Mouse (Mus musculus): ENCODE data around the gene Spag6.

Spag6 gene

DNA sequence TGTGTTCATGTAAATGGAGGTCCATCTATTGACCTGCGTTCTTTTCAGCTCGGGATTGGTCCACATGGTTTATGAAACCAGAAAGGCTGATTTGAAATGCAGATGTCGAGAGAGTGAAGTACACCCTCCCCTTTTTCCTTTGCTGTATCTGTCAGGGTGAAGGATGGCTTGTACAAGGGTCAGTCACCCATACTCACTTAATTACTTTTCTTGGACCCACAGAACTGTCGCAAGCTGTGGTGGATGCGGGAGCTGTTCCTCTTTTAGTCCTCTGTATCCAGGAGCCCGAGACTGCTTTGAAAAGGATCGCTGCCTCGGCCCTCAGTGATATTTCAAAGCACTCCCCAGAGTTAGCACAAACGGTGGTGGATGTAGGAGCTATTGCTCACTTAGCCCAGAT, 37.9 kb downstream of the Spag6 start:
- DNase-seq (ENCODE audit: low spot score), result no peak

DNA sequence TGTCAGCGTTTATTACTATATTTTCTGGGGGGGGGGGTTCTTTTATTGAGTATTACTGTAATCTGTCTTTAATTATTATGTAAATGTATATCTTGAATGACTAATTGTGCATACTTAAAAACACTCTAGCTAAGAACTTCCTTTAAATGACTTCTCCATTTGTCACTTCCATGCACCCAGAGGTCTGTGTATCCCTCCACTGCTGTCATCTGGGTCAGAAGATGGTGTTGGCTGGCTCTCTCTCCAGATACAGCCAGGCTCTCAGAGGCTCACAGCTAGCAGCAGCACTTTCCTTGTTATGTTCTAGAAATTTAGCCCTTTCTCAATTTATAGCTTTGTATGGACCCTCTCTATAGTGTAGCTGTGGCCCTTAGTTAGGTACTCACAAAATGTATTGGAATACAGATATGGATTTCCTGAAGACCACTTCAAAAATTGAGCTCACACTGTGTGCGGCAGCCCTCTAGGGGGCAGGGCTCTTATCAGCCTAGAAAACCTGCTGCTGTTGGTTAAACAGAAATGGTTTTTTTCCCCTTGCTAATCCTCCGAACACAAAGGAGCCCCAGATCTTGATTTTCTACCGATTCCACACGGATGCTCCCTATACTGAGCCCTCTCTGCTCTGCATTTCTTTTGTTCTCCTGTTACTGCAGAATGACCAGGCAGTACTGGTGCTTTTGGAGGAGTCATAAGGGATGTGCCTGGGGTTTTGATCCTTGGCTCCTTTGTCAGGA, 40.7 kb downstream of the Spag6 start:
- DNase-seq (ENCODE audit: low spot score), result no peak

DNA sequence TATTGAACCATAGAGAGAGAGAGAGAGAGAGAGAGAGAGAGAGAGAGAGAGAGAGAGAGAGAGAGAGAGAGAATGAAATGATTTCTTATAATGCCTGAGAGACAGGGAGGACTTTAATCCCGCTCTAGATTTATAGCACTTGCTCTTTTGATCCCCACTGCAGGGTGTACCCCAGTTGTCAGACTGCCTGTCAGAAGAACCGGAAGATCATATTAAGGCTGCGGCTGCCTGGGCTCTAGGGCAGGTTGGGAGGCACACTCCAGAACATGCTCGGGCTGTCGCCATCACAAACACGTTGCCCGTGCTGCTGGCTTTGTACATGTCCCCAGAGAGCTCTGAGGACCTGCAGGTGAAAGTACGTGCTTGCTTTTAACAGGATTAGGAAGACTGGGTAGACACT, 43.2 kb downstream of the Spag6 start:
- no peak for DNase-seq (ENCODE audit: low spot score)

DNA sequence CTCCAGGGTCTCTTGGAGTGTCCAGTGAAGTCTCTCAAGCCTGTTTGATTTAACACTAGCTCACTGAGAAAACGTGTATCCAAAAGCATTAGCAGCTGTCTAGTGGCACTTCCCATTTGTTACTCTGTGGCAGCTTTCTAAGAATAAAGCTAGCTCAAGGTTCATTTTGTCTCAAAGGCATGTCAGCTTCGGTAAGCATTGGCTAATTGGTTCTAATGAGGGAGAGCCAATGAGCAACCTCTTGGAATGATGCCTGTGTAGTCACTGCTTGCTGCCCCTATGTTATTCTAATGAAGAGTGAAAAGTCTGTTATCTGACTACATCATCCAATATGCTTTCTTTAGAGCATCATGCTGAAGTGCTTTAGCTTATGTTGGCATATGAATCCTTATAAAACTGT, 45.4 kb downstream of the Spag6 start:
- no peak for DNase-seq (ENCODE audit: low spot score)

DNA sequence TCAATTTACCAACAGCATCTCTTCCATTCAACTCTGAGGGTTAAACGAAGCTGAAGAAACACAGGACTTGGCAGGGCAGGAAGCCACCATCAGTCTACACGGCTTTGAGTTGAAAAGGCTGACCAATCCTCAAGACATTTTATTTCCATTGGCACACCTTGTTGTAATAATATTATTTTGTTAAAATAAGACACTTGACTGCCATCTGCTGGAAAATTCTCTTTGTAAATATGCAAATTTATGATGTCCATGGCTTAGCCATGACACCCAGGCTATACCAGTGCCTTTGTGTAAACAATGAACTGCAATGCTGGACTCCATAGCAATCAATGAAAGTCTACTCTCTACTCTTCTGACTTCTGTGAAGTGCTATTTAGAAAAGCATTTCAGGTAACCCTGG, 62.3 kb downstream of the Spag6 start:
- DNase-seq (ENCODE audit: low spot score), result no peak

GRCm38 (mm10) chr2:18764846-18765245, 71.0 kb downstream of the Spag6 start:
- DNase-seq (ENCODE audit: low spot score), result no peak

DNA sequence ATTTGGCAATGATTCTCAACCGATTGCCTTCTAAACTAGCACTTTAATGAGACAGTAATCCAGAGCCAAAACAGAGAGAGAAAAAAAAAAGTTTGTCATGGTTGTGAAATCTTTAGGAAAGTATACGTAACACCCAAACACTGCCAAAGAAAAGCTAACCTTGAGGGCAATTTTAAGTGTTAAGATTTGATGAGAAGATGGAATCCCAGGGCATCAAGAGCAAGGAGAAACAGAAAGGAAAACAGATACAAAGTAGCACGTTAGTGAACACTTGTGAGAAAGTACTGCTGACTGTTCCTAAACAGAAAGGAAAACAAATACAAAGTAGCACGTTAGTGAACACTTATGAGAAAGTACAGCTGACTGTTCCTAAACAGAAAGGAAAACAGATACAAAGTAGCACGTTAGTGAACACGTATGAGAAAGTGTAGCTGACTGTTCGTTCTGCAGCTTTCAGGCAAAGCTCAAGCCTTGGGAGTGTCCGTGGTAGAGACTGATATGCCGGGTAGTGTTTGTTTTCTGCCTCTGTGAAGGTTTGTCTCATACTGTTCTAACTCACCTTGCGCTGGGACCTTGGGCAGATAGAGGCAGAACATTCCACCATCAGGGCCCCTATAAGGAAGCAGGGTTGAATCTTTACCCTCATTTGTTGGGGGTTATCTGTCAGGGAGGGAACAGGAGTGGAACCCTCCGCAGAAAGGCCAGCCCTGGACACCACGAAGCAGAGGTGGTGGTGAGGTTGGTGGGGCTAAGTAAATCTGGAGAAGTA, 71.8 kb downstream of the Spag6 start:
- no peak for DNase-seq (ENCODE audit: low spot score)

- no peak for DNase-seq (ENCODE audit: low spot score)
These were observed 72.6 kb downstream of the Spag6 start for GRCm38 (mm10) chr2:18766441-18766820.

GRCm38 (mm10) chr2:18766821-18767541, 73.1 kb downstream of the Spag6 start:
- DNase-seq (ENCODE audit: low spot score), result peak; percentile 24

DNA sequence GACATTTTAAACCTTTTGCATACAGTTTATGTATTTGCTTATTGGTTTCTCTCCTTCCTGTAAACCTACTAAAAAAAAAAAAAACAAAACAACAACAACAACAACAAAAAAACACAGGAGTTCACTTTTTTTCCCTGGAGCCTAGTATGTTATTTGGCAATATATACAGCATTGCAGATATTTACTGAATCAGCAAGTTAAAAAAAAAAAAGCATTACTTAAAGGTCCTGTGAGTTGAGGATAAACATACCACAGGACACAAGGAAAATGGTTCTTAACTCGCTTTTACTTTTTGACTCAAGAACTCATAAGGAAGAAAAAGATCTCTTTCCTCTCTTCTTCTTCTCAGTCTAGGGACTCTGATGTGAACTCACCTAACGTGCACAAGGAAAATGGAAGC, 74.6 kb downstream of the Spag6 start:
- no peak for DNase-seq (ENCODE audit: low spot score)

- no peak for DNase-seq (ENCODE audit: low spot score)
These were observed 78.6 kb downstream of the Spag6 start for GRCm38 (mm10) chr2:18772413-18772812.

- no peak for DNase-seq (ENCODE audit: low spot score)
These were observed 80.5 kb downstream of the Spag6 start for GRCm38 (mm10) chr2:18774326-18774725.

- no peak for DNase-seq (ENCODE audit: low spot score)
These were observed 84.4 kb downstream of the Spag6 start for GRCm38 (mm10) chr2:18778220-18778619.

DNA sequence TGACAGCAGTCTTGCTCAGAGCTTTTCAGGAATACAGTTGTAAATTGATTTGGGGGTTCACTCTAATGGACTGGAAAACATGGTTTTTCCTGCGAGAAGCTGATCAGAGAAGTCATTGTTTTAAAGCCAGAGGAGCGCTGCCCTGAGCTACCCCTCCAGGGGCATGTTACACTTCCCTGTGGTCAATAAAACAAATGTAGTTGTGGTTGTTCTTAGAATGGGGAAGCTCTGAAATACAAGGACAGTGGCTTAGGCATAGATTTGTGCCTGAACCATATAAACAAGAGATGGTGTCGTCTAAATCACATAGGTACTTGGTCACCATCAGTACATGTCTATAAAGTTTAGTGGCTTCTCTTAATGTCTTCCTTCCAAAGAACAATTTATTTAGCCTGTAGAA, 86.0 kb downstream of the Spag6 start:
- no peak for DNase-seq (ENCODE audit: low spot score)

DNA sequence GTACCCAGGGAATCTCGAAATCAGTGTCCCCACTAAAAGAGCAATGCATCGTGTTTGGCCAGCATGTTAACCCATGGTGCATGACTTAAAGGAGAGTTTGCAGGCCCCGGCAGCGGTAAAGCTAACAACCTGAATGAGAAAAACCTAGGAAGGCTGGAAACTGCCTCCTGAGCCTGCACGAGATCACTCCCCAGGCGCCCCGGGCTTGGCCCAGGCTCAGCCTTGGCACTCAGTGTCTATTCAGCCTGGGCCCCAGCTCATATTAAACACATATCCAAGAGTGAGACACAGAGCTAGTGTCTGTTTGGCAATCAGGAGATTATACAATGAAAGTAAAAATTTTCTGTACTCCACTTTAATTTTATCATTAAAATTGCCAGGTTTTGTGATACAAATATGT, 87.5 kb downstream of the Spag6 start:
- DNase-seq (ENCODE audit: low spot score), result no peak

DNA sequence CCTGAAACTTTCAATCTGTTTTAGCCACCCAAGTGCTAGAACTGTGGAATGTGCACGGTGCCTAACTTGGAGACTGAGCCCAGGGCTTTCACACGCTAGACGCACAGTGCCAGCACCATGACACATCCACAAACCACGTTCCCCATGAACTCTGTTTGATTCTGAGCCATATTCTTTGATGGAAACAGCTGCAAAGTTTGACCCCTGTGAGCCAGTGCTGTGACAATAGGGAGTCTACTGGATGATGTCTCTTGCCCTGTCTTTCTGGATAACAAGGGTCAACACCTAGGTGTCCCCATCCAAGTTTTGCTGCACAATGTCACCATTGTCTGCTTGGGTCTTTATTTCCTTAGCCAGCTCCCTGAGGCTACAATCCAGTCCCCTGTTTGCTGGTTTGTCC, 100.4 kb downstream of the Spag6 start:
- no peak for DNase-seq (ENCODE audit: low spot score)

DNA sequence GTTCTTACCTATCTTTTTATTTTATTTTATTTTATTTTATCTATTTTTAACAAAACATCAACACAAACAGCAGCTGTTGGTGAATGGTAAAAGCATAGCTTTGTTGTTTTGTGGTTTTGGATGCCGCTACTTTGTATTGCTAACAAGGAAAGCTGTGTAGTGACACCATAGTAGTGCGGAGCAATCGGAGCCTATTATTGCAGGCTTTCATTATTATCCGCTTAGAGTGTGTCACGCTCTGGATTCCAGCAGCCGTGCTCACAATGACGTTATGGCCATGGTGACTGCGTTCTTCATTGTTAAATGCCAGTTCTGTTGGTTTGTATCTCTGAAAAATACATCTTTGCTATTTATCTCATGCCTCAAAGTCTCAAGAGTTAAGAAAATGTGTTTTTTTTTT, 103.9 kb downstream of the Spag6 start:
- DNase-seq (ENCODE audit: low spot score), result no peak

GRCm38 (mm10) chr2:18799265-18799965, 105.6 kb downstream of the Spag6 start:
- no peak for DNase-seq (ENCODE audit: low spot score)
